Mouse (Mus musculus) small intestine, adult 2 months (tissue): ENCODE measurements at regions not wholly inside any gene's neighbourhood (a gene's known extent, or its start where the extent isn't known, plus 50 kb on each side); places are given as distances from the start of the nearest gene placed in this dataset.

Experiments
- H3K27ac ChIP-seq: fragments of 200-500 bp; 2 replicates; pipeline ENCODE4 v1.5.1; 2012; ENCODE audit warnings: low read depth, low read length, control low read depth, inconsistent platforms; ENCODE audit not compliant: insufficient read depth
- H3K27me3 ChIP-seq: fragments of 200-500 bp; 2 replicates; pipeline ENCODE4 v1.6.1; 2012; ENCODE audit warnings: mild to moderate bottlenecking, moderate library complexity, low read length, inconsistent platforms; ENCODE audit not compliant: control insufficient read depth, insufficient read depth
- H3K36me3 ChIP-seq: fragments of 200-500 bp; 2 replicates; pipeline ENCODE4 v1.6.1; 2012; ENCODE audit warnings: mild to moderate bottlenecking, low read length, control low read depth, inconsistent platforms; ENCODE audit not compliant: control insufficient read depth, insufficient read depth
- H3K4me1 ChIP-seq: fragments of 200-500 bp; 2 replicates; pipeline ENCODE4 v1.6.1; 2012; ENCODE audit warnings: low read length, inconsistent platforms, mixed read lengths; ENCODE audit not compliant: control insufficient read depth, insufficient read depth, insufficient read length
- H3K4me3 ChIP-seq: fragments of 200-500 bp; 2 replicates; pipeline ENCODE4 v1.5.1; 2012; ENCODE audit warnings: low read depth, mild to moderate bottlenecking, control low read depth, inconsistent platforms, low read length, moderate library complexity
- CTCF ChIP-seq: fragments of 200-500 bp; IDR thresholded peaks from 2 replicates; pipeline ENCODE4 v1.5.1; 2012; ENCODE audit warnings: low read depth, mild to moderate bottlenecking, control low read depth, inconsistent platforms, low read length, moderate library complexity, mixed read lengths; ENCODE audit not compliant: insufficient replicate concordance, insufficient read length; ENCODE audit errors: extremely low read depth
- POLR2A ChIP-seq: fragments of 200-500 bp; IDR thresholded peaks from 2 replicates; pipeline ENCODE4 v1.6.1; 2012; ENCODE audit warnings: low read depth, mild to moderate bottlenecking, control low read depth, inconsistent platforms, low read length, moderate library complexity
- WGBS: fragments of 180-500 bp; shearing (Covaris S2); methylation state at CpG from one replicate; pipeline ENCODE4 v1.1.7; 2018; 5-methylcytosine and 5-hydroxymethylcytosine counted together

DNA sequence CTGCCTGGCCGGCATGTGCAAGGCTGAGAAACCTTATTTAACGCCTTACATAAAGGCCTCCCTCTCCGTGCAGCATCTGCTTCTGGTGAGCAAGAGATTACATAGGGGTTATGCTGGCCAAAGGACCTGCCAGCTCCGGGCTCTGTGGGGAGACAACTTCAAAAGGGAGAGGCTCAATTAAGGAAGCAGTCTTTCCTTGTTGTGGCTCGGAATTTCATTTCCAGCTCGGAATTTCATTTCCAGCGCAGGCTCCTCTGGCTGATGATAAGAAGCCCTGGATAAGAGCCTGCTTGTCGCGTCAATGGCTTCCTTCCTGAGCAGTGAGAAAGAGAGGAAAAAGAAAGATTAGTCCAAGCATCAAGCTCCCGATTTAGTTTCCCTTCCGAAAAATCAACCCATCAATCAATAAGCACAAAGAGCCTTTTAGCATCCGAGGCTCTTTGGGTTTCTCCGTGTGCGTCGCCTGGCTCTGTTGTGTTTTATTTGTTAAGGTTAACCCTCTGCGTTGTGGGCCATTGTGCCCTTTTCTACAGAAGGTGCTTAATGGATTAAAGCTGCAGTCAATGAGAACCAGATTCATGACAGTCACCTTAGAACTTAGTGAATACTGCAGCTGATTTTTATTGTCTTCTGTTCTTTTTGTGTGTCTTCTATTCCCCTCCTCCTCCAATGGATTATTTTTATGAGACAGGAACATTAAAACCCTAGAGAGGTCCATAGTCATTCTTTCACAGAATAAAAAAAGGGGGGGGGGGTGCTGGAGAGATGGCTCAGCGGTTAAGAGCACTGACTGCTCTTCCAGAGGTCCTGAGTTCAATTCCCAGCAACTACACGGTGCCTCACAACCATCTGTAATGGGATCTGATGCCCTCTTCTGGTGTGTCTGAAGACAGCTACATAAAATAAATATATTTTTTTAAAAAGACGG lies 218.3 kb downstream of the Myo1b start:
- Histone ChIP-seq H3K4me3 (no peak overlapping the region), H3K36me3 (no peaks in the 10 kb centered on the region), H3K27ac (no peak overlapping the region), H3K4me1 (no peaks in the 10 kb centered on the region), H3K27me3 (no peaks in the 10 kb centered on the region)
- TF ChIP-seq CTCF (no peak), POLR2A (no peak)
- WGBS, result 27% methylated on average over 19 of the region's 19 CpGs

DNA sequence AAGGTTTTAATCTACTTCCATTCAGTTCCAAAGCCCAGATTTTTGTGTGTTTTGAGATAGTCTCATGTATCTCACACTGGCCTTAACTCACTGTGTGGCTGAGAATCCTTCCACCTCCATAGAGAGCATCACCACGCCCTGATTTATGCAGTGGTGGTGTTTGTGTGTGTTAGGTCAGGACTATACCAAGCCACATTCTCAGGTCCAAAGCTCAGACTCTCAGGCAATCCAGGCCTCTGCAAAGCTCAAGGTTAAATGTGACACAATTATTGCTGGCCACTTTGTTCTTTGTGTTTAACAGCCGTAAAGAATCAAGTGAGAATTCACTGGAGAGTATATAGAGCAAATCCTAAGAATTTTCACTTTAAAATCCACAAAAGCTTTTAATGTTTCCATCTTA lies 218.2 kb upstream of the Nabp1 start:
- no peak for TF ChIP-seq POLR2A
- no peak for TF ChIP-seq CTCF
- Histone ChIP-seq H3K4me1 (no peaks in the 10 kb centered on the region), H3K27ac (no peak overlapping the region), H3K4me3 (no peak overlapping the region), H3K36me3 (no peaks in the 10 kb centered on the region), H3K27me3 (no peaks in the 10 kb centered on the region)
- WGBS, result 52% methylated on average over 2 of the region's 2 CpGs

DNA sequence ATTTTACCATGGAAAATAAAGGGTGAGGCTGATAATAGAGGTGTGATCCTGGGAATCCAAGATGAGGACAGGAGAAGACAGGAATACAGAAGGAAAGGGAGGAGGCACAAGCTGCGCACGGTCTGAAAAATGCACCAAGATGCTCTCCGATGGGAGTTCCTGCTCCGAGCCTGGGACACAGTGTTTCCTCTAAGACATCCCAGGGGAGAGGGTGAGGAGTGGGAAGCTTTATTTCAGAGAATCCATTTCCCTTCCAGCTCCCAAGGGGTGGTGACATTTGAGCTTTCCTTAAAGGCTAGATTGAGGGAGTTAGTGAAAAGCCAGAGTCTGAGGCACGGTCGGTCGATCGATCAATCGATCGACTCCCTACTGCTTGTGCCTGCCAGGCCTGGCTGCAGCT lies 212.7 kb upstream of the Nabp1 start:
- no peaks in the 10 kb centered on the region for H3K4me1 ChIP-seq
- no peak for TF ChIP-seq POLR2A
- TF ChIP-seq CTCF, result no peak
- no peak overlapping the region for H3K4me3 ChIP-seq
- no peaks in the 10 kb centered on the region for H3K36me3 ChIP-seq
- H3K27ac ChIP-seq, result no peak overlapping the region
- H3K27me3 ChIP-seq, result no peaks in the 10 kb centered on the region
- 93% methylated on average over 10 of the region's 10 CpGs for WGBS

DNA sequence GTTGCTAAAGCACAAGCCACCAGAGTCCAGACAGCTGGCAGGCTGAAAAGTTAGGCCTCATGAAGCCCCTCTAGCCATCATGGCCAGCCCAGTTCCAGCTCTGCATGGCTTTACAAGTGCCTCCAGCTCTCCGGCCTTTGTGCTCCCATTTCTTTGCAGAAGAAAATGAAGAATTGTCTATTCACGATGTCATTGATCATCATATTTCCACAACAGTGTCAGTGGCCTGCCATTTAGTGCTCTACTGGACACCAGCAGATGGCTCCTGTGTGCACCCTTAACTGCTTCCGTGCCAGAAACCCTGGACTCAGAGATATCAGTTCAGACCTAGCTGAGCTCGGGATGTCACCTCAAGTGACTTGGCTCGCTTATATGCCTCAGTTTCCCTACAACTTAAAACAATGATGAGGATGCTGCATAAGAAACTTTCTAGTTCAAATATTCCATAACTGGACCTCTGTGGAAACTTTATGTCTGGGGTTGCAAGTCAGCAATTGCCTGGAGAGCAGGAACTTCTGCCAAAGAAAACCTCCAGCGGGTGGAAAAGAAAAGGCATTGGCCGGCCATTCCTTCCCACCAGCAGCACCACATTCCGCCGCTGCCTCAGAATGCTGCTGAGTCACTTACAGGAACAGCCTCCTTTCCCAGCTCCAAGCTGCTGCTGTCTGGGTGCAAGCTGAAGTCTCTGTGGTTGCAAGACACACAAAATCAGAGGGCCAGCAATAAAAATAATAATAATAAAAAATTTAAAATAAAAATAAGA lies 211.4 kb upstream of the Nabp1 start:
- no peak overlapping the region for H3K4me3 ChIP-seq
- 69% methylated on average over 9 of the region's 9 CpGs for WGBS
- no peak overlapping the region for H3K27ac ChIP-seq
- TF ChIP-seq POLR2A, result no peak
- H3K27me3 ChIP-seq, result no peaks in the 10 kb centered on the region
- H3K36me3 ChIP-seq, result no peaks in the 10 kb centered on the region
- no peaks in the 10 kb centered on the region for H3K4me1 ChIP-seq

DNA sequence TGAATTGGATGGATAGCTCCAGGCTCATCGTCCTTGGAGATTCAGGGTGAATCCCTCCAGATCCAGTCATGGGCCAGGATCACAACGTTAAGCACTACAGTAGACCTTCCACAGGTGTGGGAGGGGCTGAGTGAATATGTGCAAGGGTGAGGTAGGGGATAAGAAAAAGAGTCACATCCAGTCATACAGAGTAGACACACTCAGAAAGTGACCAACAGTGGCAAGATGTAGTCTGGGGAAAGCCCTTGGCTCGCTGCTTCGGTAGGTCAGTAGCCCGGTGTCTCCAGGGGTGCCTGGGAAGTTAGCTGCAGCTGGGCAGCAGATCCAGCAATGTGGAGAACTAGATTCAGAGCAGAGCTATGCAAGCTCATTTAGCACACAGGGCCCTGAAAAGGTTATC lies 210.7 kb upstream of the Nabp1 start:
- H3K27me3 ChIP-seq, result no peaks in the 10 kb centered on the region
- TF ChIP-seq POLR2A, result no peak
- no peak for TF ChIP-seq CTCF
- no peak overlapping the region for H3K4me3 ChIP-seq
- H3K27ac ChIP-seq, result no peak overlapping the region
- no peaks in the 10 kb centered on the region for H3K4me1 ChIP-seq
- no peaks in the 10 kb centered on the region for H3K36me3 ChIP-seq
- 87% methylated on average over 5 of the region's 5 CpGs for WGBS

DNA sequence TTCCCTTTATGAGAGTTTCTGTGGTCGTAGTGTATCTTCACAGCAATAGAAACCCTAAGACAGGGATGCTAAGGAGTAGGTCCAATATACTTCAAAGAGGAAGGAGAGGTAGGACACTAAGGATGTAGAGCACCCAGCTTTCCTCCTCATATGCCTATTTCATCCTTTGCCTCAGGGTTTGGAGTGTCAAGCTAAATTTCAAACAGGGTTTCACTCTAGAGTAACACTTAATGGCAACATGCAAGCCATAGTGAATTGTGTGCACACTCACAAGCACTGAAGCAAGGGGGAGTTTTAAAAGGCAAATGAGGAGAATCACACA lies 210.0 kb upstream of the Nabp1 start:
- Histone ChIP-seq H3K27ac (no peak overlapping the region), H3K4me3 (no peak overlapping the region), H3K36me3 (no peaks in the 10 kb centered on the region), H3K27me3 (no peaks in the 10 kb centered on the region), H3K4me1 (no peaks in the 10 kb centered on the region)
- TF ChIP-seq CTCF (no peak), POLR2A (no peak)
- 34% methylated on average over 1 of the region's 1 CpGs for WGBS

DNA sequence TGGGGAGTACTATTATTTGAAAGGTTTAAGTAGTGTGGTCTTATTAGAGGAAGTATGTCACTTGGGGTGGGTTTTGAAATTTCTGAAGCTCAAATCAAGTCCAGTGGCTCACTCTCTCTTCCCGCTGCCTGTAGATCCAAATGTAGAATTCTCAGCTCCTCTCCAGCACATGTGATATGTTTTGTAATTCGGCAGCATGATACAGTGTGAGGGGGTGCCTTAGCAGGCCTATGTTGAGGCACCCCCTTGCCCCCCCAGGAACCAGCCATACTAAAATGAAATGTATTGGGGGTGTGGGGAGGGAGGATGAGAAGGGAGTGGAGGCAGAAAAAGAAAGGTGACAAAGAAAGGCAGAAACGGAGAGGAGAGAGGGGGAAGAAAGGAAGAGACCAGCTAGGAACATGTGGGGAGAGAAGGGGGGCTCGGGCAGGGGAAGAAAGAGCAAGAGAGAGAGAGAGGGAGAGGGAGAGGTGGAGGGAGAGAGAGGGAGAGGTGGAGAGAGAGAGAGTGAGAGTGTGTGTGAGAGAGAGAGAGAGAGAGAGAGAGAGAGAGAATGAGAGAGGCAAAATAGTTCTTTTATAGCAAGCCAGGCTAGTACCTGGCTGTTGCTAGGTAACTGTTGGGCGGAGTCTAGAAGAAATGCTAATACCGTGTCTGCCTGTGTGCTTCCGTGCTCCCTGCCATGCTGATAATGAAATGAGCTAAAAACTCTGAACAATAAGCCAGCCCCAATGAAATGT lies 209.4 kb upstream of the Nabp1 start:
- H3K36me3 ChIP-seq, result no peaks in the 10 kb centered on the region
- no peak overlapping the region for H3K4me3 ChIP-seq
- no peak overlapping the region for H3K27ac ChIP-seq
- H3K27me3 ChIP-seq, result no peaks in the 10 kb centered on the region
- TF ChIP-seq CTCF (no peak), POLR2A (no peak)
- no peaks in the 10 kb centered on the region for H3K4me1 ChIP-seq
- WGBS, result 40% methylated on average over 7 of the region's 7 CpGs
